Mouse (Mus musculus): ENCODE measurements around the gene Eps15l1.

DNA sequence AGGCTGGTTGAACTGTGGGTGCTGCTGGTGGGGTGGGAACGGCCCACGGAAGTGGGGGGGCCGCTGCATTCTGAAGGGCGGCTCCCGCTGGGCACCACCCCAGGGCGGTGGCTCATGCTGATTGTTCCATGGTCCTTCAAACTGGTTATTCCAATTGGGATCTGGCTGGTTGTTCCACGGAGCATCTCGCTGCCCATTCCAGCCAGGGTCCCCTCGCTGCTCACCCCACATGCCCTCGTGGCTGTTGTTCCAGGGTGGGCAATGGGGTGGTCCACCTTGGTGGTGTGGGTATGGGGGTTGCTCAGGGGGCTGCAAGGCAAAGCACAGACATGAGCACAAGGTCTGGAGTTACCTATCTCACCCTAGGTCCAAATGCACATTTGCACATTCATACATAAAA is 43.0 kb upstream of the Eps15l1 start:
- TF ChIP-seq POLR2A (IDR thresholded peaks at IDR 0.05; ENCODE audit: borderline replicate concordance, low read depth, low read length) (no peak), CTCF (IDR thresholded peaks at IDR 0.05; ENCODE audit: low read depth, low read length) (no peak)
